Mouse (Mus musculus): ENCODE data around the gene Calr. TPM values are rescaled to one million over a fixed set of nuclear protein-coding genes. Genes with fewer than 3 reads are reported as not detected.

Calr gene
- polyA plus RNA-seq, 1 experiment from 2014 or later = 619 TPM

DNA sequence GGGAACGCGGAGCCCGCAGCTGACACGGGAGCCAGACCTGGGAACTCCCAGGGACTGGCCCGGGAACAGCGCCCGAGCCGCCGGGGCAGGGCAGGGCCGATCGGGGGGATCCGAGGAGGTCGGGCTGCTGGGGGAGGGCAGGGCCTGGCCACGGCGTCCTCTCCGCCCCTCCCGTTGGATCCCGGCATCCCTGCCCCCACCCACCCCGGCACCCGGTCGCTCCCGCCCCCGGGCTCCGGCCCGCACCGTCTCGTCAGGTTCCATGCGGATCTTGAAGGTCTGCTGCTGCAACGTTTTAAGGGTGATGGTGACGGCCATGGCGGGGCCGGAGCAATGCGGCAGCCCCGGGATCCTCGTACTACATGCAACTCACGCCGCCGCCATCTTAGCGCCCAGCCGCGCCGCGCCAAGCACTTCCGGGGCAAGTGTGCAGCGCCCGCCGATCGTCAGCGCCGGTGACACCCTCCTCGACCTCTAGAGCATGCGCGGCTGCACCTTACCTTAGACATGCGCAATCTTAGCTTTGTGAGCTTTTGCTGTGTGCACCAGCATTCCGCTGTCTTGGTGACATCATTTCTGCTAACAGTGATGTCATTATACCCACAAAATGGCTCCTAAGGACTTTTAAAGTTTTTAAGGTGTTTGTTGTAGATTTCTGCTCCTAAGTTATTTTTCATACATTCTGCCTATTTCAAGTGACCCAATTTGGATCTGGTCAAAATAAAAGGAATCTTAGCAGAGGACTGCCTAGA, 6.3 kb downstream of the Calr start, which contains the start of gene Rad23a:
Gene Rad23a (minus strand): TSS at position 418 of the 752 bp plus-strand sequence.
- Histone ChIP-seq H3K36me3 (replicated peaks) (peaks cover 78% of the 10 kb centered on the region), H3K4me2 (peak within 1 kb of the TSS; percentile 63)
- under 1% methylated on average over 54 of the region's 55 CpGs for WGBS

DNA sequence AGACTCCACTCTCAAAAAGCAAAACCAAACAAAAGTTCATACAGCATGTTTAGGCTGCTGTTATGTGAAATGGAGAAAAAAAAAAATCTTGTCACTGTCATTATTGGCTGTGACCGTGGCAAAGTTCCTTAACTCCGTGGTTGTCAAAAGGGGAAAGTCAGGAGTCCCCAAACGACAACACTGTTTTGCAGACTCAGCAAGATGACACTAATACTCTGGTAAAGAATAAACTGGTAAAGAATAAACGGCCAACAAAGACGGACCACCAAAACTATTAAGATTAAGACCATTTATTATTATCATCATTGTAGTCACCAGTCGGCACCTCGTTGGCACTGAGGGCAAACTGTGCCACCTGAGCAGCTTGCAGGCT, 6.9 kb downstream of the Calr start:
- H3K36me3 ChIP-seq (replicated peaks) = peaks cover 80% of the 10 kb centered on the region
- peak overlapping the region; percentile 63 for H3K4me2 ChIP-seq
- WGBS = 5% methylated on average over 7 of the region's 7 CpGs
- H3K9ac ChIP-seq = peak overlapping the region; percentile 87
- H3K27ac ChIP-seq = peak overlapping the region; percentile 87
- H3K9me3 ChIP-seq = no peaks in the 10 kb centered on the region
- peaks cover 42% of the 10 kb centered on the region for H3K4me1 ChIP-seq
- ATAC-seq (ENCODE audit: low FRiP score) = no peak
- peak overlapping the region; percentile 74 for H3K4me3 ChIP-seq (replicated peaks)
- H3K27me3 ChIP-seq = no peaks in the 10 kb centered on the region

More for the DNA sequence above, 6.3 kb downstream of the Calr start, which contains the start of gene Rad23a:
- H3K4me3 ChIP-seq (replicated peaks) = peak within 1 kb of the TSS; percentile 74
- H3K27ac ChIP-seq = peak within 1 kb of the TSS; percentile 87
- no peaks in the 10 kb centered on the region for H3K9me3 ChIP-seq
- peaks cover 43% of the 10 kb centered on the region for H3K4me1 ChIP-seq
- no peaks in the 10 kb centered on the region for H3K27me3 ChIP-seq
- peak; percentile 95 for ATAC-seq (ENCODE audit: low FRiP score)
- peak within 1 kb of the TSS; percentile 87 for H3K9ac ChIP-seq

DNA sequence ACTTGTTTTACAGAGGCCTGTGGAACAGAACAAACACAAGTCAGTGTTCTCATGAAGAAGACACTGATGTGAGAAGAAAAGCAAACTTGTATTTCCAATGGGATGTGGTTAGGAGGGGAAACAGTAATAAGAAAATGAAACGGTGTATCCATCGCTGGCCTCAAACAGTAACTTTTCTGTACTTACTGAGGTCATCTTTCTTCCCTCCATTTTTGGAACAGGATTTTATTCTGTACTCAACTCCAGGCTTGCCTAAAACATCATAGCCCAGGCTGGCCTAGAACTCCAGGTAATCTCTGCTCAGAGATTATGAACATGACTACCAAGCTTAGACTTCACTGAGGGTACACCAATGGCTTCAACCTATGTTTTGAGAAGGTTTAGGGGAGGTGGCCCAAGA, 7.3 kb downstream of the Calr start:
- Histone ChIP-seq H3K4me3 (replicated peaks) (peak overlapping the region; percentile 74), H3K4me2 (peak overlapping the region; percentile 63), H3K36me3 (replicated peaks) (peaks cover 80% of the 10 kb centered on the region), H3K4me1 (peaks cover 42% of the 10 kb centered on the region), H3K27me3 (no peaks in the 10 kb centered on the region), H3K27ac (no peak overlapping the region), H3K9me3 (no peaks in the 10 kb centered on the region), H3K9ac (peak overlapping the region; percentile 87; the same call in 1 of the 2 replicates)
- no peak for ATAC-seq (ENCODE audit: low FRiP score)
- WGBS = 91% methylated on average over 2 of the region's 2 CpGs

DNA sequence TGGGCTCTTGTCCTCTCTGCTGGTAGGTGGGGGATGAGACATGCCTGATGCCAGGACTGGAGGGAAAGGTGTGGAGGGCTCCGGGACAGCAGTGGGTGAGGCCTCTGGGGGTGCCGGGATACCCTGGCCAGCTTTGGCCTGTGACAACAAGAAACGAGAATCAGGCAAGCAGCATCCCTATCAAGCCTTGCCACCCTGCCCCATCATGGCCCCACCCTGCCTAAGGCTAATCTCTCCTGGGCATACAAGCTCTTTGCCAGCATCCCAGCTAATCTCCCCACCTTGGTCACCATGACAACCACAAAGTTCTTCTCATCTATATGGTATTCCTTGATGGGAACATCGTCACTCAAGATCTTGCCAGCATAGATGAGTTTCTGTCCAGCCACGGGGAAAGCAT, 8.2 kb downstream of the Calr start:
- Histone ChIP-seq H3K27me3 (no peaks in the 10 kb centered on the region), H3K4me3 (replicated peaks) (no peak overlapping the region)

DNA sequence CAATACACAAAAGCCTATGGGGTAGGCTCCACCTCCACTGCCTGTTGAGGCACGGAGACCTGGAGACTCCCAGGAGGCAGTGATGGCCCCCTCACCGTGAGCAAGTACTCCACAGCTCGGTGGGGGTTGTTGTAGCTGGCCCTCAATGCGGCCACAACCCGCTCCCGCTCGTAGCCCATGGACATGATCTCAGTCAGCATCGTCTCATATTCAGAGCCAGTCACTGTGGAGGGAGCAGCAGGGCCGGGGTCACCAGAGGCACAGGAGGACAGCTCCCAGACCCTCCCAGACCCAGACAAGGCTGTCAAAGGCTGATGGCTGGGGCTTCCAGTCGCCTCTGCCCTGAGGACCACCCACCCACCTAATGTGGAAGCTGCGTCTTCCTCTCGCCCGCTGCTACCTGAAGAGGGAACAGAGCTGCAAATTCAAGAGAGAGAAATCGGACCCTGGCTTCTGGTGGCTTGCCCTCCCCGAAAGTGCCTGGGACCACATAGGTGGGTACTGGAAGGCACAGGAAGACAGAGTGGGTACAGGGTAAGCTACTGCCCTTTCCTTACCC, 8.7 kb downstream of the Calr start:
- Histone ChIP-seq H3K27ac (no peak overlapping the region), H3K4me3 (replicated peaks) (0 out of 2 replicates have a peak overlapping the region, but pooled peaks have one; percentile 2), H3K27me3 (no peaks in the 10 kb centered on the region), H3K36me3 (replicated peaks) (peaks cover 75% of the 10 kb centered on the region), H3K9ac (no peak overlapping the region), H3K4me1 (peaks cover 42% of the 10 kb centered on the region), H3K4me2 (peak overlapping the region; percentile 8; the same call in 1 of the 2 replicates), H3K9me3 (no peaks in the 10 kb centered on the region)
- WGBS = 82% methylated on average over 15 of the region's 15 CpGs
- no peak for ATAC-seq (ENCODE audit: low FRiP score)

More for the DNA sequence above, 8.2 kb downstream of the Calr start:
- Histone ChIP-seq H3K4me2 (peak overlapping the region; percentile 8; the same call in 1 of the 2 replicates), H3K9ac (no peak overlapping the region), H3K9me3 (no peaks in the 10 kb centered on the region), H3K27ac (no peak overlapping the region), H3K4me1 (peaks cover 40% of the 10 kb centered on the region), H3K36me3 (replicated peaks) (peaks cover 80% of the 10 kb centered on the region)
- no peak for ATAC-seq (ENCODE audit: low FRiP score)
- 90% methylated on average over 5 of the region's 5 CpGs for WGBS

DNA sequence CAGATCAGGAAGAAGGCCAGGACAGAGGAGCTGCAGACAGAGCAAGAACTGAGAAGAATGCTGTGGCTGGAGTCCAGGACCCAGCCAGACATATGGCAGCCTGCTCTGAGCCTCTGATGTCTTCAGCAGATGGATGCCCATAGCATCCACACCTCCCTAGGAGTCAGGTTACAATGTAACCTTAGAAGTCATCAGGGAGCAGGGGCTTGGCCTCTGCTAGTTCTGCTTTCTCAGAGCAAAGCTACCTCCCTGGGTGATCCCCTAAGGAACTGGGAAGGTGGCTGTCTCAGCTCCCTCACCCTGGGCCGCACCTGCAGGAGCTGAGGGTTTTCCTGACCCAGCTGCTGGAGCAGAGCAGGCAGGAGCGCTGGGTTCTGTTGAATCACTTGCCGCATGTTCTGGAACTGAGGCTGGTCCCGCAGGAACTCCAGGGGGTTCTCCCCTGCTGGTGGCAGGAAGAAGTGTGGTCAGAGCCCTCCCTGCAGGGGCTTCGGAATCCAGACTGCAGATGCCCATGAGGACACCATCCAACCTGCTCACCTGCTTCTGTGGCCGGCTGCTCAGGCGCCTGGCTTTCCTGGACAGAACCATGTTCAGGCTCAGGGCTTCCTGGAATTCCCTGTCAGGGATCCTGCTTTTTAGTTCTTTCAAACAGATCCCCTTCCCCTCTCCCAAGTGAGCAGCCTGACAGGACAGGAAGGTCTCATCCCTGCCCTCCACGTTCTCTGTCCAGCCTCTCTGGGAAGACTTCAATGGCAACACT, 9.4 kb downstream of the Calr start:
- Histone ChIP-seq H3K27ac (0 out of 2 replicates have a peak overlapping the region, but pooled peaks have one; percentile 25), H3K4me1 (peaks cover 41% of the 10 kb centered on the region), H3K9me3 (no peaks in the 10 kb centered on the region), H3K4me2 (no peak overlapping the region), H3K4me3 (replicated peaks) (no peak overlapping the region), H3K9ac (no peak overlapping the region), H3K27me3 (no peaks in the 10 kb centered on the region), H3K36me3 (replicated peaks) (peaks cover 69% of the 10 kb centered on the region)
- 67% methylated on average over 8 of the region's 8 CpGs for WGBS
- no peak for ATAC-seq (ENCODE audit: low FRiP score)

DNA sequence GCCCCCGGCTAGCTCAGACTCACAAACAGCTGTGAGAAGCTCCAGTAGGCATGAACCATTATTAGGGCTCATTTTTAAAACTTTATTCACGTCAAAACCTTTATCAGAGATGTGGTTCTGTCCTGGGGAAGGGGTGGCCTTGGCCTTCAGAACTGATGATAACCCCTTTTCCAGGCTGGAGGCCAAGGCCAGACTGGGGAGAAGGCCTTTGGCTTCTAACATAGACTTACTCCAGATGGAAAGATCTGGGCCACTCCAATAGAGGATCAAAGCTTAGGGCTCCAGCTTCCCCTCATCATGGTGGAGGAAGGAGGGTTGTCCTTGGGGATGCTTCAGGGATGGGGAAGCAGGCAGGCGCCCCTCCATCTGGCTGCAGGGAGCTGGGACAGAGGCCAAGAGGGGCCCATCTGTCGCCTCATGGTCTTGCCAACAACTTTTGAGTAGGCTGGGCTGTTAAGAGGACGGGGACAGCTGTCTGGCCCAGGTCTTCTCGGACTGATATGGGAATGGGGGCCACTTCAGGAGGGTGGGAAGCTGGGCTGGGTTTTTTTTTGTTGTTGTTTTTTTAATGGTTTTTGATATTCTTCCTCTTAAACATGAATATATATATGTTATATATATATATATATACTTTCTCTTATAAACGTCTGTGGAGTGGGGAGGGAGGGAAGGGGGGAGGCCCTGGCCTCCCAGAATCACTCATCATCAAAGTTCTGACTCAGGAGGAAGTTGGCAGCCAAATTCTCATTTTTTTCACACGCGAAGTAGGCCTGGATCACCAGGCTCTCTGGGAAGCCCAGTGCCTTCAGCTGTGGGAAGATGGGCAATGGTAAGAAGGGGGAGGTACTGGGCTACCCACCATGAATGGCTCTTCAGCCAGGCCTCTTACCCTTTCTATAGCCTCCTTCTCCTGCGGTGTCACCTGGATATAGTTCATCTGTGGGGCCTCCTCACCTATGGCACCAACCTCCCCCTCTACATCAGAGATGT, 11.6 kb downstream of the Calr start:
- no peak overlapping the region for H3K4me3 ChIP-seq (replicated peaks)
- peak; percentile 41; the same call in 1 of the 2 replicates for ATAC-seq (ENCODE audit: low FRiP score)
- H3K9me3 ChIP-seq = no peaks in the 10 kb centered on the region
- H3K9ac ChIP-seq = peak overlapping the region; percentile 21; the same call in 1 of the 2 replicates
- H3K36me3 ChIP-seq (replicated peaks) = peaks cover 57% of the 10 kb centered on the region
- WGBS = 72% methylated on average over 10 of the region's 10 CpGs
- peak overlapping the region; percentile 97 for H3K27ac ChIP-seq
- peaks cover 41% of the 10 kb centered on the region for H3K4me1 ChIP-seq
- H3K4me2 ChIP-seq = 0 out of 2 replicates have a peak overlapping the region, but pooled peaks have one; percentile 17
- no peaks in the 10 kb centered on the region for H3K27me3 ChIP-seq

DNA sequence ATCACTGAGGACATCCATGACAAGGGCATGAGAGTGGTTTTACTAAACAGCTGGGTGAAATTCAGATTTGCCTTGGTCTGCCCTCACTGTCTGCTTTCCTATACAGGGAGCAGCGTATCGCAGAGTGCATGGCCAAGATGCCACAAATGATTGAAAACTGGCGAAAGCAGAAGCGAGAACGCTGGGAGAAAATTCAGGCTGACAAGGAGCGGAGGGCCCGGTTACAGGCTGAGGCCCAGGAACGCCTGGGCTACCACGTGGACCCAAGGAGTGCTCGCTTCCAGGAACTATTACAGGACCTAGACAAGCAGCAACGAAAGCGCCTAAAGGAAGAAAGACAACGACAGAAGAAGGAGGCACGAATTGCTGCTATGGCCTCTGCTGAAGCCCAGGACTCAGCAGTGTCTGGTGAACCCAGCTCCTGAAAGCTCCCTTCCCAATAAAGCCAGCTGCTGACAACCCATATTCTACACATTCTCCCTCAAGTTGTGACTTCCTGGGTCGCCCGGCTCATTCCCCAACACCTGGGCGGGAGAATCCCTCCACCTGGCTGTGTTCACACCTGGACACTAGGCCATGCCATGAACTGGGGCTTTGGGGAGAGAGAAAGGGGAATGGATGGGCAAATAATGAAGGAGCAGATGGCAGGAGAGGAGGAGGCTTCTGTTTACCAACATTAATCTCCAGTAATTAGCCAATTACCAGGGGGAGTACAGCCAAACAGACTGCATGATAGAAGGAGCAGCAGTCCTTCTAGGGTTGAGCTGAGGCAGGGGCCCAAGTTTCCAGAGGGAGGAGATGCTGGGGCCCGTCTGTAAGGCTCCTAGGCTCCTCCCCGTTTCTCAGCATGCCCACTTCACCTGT, 12.5 kb downstream of the Calr start:
- ATAC-seq (ENCODE audit: low FRiP score) = 0 out of 2 replicates have a peak, but pooled peaks have one; percentile 12
- Histone ChIP-seq H3K4me3 (replicated peaks) (no peak overlapping the region), H3K9ac (no peak overlapping the region; the same call in 1 of the 2 replicates)

DNA sequence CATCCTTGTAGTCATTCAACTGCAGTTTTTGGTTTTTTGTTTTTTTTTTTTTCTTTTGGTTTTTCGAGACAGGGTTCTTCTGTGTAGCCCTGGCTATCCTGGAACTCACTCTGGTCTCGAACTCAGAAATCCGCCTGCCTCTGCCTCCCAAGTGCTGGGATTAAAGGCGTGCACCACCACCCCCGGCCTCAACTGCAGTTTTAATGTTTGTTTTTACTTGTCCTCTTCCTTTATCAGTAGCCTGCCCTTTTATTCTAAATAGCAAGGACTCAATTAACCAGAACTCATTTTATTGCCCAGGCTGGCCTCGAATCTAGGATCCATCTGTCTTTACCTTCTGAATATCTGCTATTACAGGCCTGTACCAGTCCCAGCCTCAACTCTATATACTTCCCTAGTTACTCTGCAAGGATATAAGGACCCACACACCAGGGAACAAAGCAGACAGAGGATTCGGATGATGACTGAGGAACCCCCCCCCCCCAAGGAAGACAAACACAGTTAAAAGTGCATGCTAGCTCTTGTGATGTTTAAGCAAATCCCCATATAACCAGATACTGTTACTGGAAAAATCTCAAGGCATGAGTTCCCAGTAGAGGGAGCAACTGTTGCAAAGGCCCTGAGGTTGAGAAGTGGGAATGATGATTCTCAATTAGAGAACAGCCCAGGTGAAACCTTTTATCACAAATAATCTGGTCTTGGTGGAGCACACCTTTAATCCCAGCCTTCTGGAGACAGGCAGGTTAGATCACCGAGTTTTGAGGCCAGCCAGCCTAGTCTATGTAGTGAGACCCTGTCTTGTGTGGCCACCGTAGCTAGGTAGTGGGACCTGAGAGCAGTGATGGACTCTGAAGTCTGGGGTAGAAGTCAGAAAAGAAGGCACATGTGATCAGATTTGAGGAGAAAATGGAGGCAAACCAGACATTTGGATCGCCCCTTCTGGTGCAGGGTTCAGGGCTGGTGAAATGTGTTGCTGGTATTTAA, 13.7 kb downstream of the Calr start:
- H3K9ac ChIP-seq = peak overlapping the region; percentile 97
- peak overlapping the region; percentile 93 for H3K4me3 ChIP-seq (replicated peaks)
- peaks cover 30% of the 10 kb centered on the region for H3K4me1 ChIP-seq
- H3K27ac ChIP-seq = peak overlapping the region; percentile 97
- H3K27me3 ChIP-seq = no peaks in the 10 kb centered on the region
- peaks cover 45% of the 10 kb centered on the region for H3K36me3 ChIP-seq (replicated peaks)
- ATAC-seq (ENCODE audit: low FRiP score) = no peak
- no peaks in the 10 kb centered on the region for H3K9me3 ChIP-seq
- WGBS = 75% methylated on average over 10 of the region's 10 CpGs
- peak overlapping the region; percentile 58 for H3K4me2 ChIP-seq

More for the DNA sequence above, 12.5 kb downstream of the Calr start:
- Histone ChIP-seq H3K4me1 (peaks cover 34% of the 10 kb centered on the region), H3K27ac (peak overlapping the region; percentile 97), H3K27me3 (no peaks in the 10 kb centered on the region), H3K4me2 (0 out of 2 replicates have a peak overlapping the region, but pooled peaks have one; percentile 17), H3K9me3 (no peaks in the 10 kb centered on the region), H3K36me3 (replicated peaks) (peaks cover 56% of the 10 kb centered on the region)
- WGBS = 86% methylated on average over 19 of the region's 19 CpGs
